Mouse (Mus musculus) left cerebral cortex, postnatal 25 days (tissue): ENCODE results near the gene Myog. TPM values are rescaled to one million over a fixed set of nuclear protein-coding genes. Genes with fewer than 3 reads are reported as not detected.

Experiments used
- DNase-seq, 2 experiments: peaks; one replicate each; pipeline ENCODE4 v3.0.0; 2022; ENCODE audit warnings: low spot score in 2 of 2, mixed read lengths in 1 of 2
- intact Hi-C: fragments of 180-260 bp; cut with DNase I; formaldehyde crosslinking; loops from one replicate; pipeline ENCODE4 v1.15.1; 2025
- total RNA-seq, 2 experiments: library from RNA; stranded (reverse); gene quantifications; 2 replicates each; pipeline ENCODE4 v1.2.3; 2021

Gene Myog
- total RNA-seq, 2 experiments from 2014 or later = not detected

- DNase-seq = no peak
- intact Hi-C loops = loop anchor here (10.0 kb wide), 1 partner anchor 435 kb away; the partner anchor contains the start of gene Optc
These were observed 50.2 kb downstream of the Myog start for GRCm38 (mm10) chr1:134339757-134340619.

GRCm38 (mm10) chr1:134341641-134342277, 52.0 kb downstream of the Myog start:
- no peak for DNase-seq
- intact Hi-C loops = no loop called here

Other genes starting within 250 kb of the Myog start
- 10 to 100 TPM; 15.1 to 29.0 TPM for gene Btg2, start 210.9 kb upstream of the Myog start, total RNA-seq
- not detected for gene Chit1, start 178.7 kb upstream of the Myog start, total RNA-seq
- gene Chil1, start 107.8 kb upstream of the Myog start, total RNA-seq = 10 to 100 TPM in 1 of 2 experiments, 1 to 10 TPM in 1; 9.1 to 11.6 TPM
- gene Mybph, start 96.5 kb upstream of the Myog start, total RNA-seq = under 1 TPM in 1 of 2 experiments, not detected in 1; 0.25 TPM
- gene Adora1, start 54.6 kb upstream of the Myog start, total RNA-seq = 100 to 1,000 TPM; 195 to 200 TPM
- gene Ppfia4, start 42.9 kb downstream of the Myog start, total RNA-seq = 10 to 100 TPM; 43.3 to 49.4 TPM
- gene Tmem183a, start 72.0 kb downstream of the Myog start, total RNA-seq = 10 to 100 TPM; 67.2 to 72.9 TPM
- gene 4933406M09Rik, start 96.0 kb downstream of the Myog start, total RNA-seq = not detected
- 10 to 100 TPM; 15.8 to 16.6 TPM for gene Cyb5r1, start 115.6 kb downstream of the Myog start, total RNA-seq
- 10 to 100 TPM; 62.3 to 63.5 TPM for gene Adipor1, start 125.4 kb downstream of the Myog start, total RNA-seq
- 10 to 100 TPM; 37.1 to 37.7 TPM for gene Klhl12, start 165.5 kb downstream of the Myog start, total RNA-seq
- 10 to 100 TPM; 30.6 to 31.8 TPM for gene Rabif, start 204.7 kb downstream of the Myog start, total RNA-seq